Comparison of ENCODE assay signal across 7 mouse cellular contexts in the genomic region with DNA sequence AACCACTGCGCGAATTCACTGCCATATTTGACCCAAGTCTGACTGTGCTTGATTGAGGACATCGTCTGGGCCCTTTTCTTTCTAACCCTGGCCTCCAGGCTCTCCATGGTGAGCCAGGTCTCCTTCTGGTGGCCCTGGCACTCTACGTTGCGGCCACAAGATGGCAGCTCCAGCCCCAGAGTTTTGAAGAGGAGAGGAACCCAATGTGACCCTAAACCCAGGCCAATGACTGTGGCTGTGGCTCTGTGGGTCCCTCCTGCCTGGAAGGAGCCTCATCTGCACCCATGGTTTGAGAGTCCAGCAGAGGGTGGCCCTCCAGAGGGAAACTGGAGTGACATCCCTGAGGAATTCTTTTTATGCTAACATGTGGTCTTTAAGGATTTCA.
DNase-seq lines count a peak whose midpoint lies in the region; ATAC-seq and TF ChIP-seq lines count a peak whose summit lies in the region.

No protein-coding gene starts in this region.

- H3K9ac ChIP-seq in heart, postnatal 0 days (replicated peaks; ENCODE audit: low read depth, low read length), result no peak overlapping the region

- 38% methylated on average over 5 of the region's 5 CpGs for WGBS in heart, postnatal 0 days

- no peaks in the 10 kb centered on the region for H3K4me1 ChIP-seq in heart, postnatal 0 days (ENCODE audit: control insufficient read depth, insufficient read depth)

- ATAC-seq in heart, postnatal 0 days (ENCODE audit: insufficient read depth, low read depth), result peak; percentile 65; the same call in 1 of the 2 replicates

- intact Hi-C loops in left cerebral cortex, postnatal 4 days (cut with DNase I), result no loop called here

- H3K4me3 ChIP-seq in heart, postnatal 0 days (ENCODE audit: low read depth, low read length), result no peak overlapping the region

- TF ChIP-seq CTCF in brain, embryonic 14.5 days (IDR thresholded peaks at IDR 0.05; ENCODE audit: borderline replicate concordance, extremely low read depth, insufficient read depth, insufficient read length), result peak; percentile 71
- TF ChIP-seq CTCF in heart, postnatal 0 days (IDR thresholded peaks at IDR 0.05; ENCODE audit: low read depth), result peak; percentile 64

- H3K27me3 ChIP-seq in heart, postnatal 0 days (ENCODE audit: control insufficient read depth, insufficient read depth, low read length), result no peaks in the 10 kb centered on the region

- H3K9me3 ChIP-seq in heart, postnatal 0 days (replicated peaks; ENCODE audit: control insufficient read depth, low read length), result no peaks in the 10 kb centered on the region

- H3K36me3 ChIP-seq in heart, postnatal 0 days (replicated peaks; ENCODE audit: control insufficient read depth, insufficient read depth, low read length), result no peaks in the 10 kb centered on the region

- TF ChIP-seq EP300 in heart, postnatal 0 days (IDR thresholded peaks at IDR 0.05; ENCODE audit: low read depth), result no peak

- H3K27ac ChIP-seq in heart, postnatal 0 days (ENCODE audit: low read depth), result no peak overlapping the region

- no peak for TF ChIP-seq POLR2A in brain, embryonic 14.5 days (IDR thresholded peaks at IDR 0.05; ENCODE audit: borderline replicate concordance, extremely low read depth, insufficient read depth, insufficient read length, poor library complexity, severe bottlenecking)

- DNase-seq in left cerebral cortex, postnatal 4 days, result peak; percentile 73
- no peak for DNase-seq in left cerebral cortex, adult 11 months (ENCODE audit: low spot score)
- DNase-seq in NIH3T3 (ENCODE audit: low read depth), result peak; percentile 46
- DNase-seq in brain, embryonic 14.5 days (ENCODE audit: low read depth), result peak; percentile 62
- DNase-seq in heart, postnatal 0 days (ENCODE audit: low spot score), result peak; percentile 36
- peak; percentile 67 for DNase-seq in lung, postnatal 10 days
- DNase-seq in thymus, postnatal 0 days (ENCODE audit: low spot score), result peak; percentile 57

- no peak overlapping the region for H3K4me2 ChIP-seq in heart, postnatal 0 days (ENCODE audit: low read depth, low read length)
